Mouse (Mus musculus): ENCODE data around the gene Mvp. TPM values are rescaled to one million over a fixed set of nuclear protein-coding genes. Genes with fewer than 3 reads are reported as not detected.

Gene Mvp
- polyA plus RNA-seq, 2 experiments: 7.9 TPM

DNA sequence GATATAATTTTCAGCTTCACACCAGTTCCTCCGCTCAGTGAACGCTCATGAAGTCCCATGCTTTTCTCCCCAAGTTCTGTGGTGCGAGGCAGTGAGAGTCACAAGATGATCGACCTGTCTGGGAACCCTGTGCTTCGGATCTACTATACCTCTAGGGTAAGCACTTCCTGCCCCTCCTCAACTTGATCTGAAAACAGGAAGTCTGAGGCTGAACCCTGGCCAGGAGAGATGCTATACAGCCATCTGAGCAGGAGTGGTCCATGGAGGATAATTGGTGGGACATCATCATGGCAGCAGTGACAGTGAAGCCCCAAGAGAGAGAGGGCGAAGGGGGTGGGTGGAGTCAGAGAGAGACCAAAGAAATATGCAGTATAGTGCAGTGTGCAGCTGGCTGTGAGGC is 35.6 kb downstream of the Mvp start:
- no peak for TF ChIP-seq POLR2A (IDR thresholded peaks at IDR 0.05; ENCODE audit: borderline replicate concordance, extremely low read depth, insufficient read depth, insufficient read length)
- WGBS: 90% methylated on average over 6 of the region's 6 CpGs
- no peak overlapping the region for H3K4me2 ChIP-seq (replicated peaks; ENCODE audit: low read depth, low read length, severe bottlenecking)

GRCm38 (mm10) chr7:126976878-126977459 is 37.5 kb downstream of the Mvp start:
- H3K4me2 ChIP-seq (replicated peaks; ENCODE audit: low read depth, low read length, severe bottlenecking): peak overlapping the region; percentile 80
- no peak for TF ChIP-seq POLR2A (IDR thresholded peaks at IDR 0.05; ENCODE audit: borderline replicate concordance, extremely low read depth, insufficient read depth, insufficient read length)
- no peak for DNase-seq (ENCODE audit: low spot score)
- peaks cover 33% of the 10 kb centered on the region for H3K36me3 ChIP-seq (ENCODE audit: control insufficient read depth, insufficient read depth, low read length)
- H3K4me1 ChIP-seq (ENCODE audit: control insufficient read depth, insufficient read depth, low read length): peaks cover 7% of the 10 kb centered on the region; the same call in 1 of the 2 replicates
- H3K9ac ChIP-seq (ENCODE audit: low read depth, low read length, severe bottlenecking): peak overlapping the region; percentile 96
- no peaks in the 10 kb centered on the region for H3K27me3 ChIP-seq (ENCODE audit: control insufficient read depth, insufficient read depth, low read length)
- peak overlapping the region; percentile 94; the same call in 1 of the 2 replicates for H3K27ac ChIP-seq (replicated peaks; ENCODE audit: low read depth, low read length)
- no peak for ATAC-seq (ENCODE audit: low FRiP score, low read depth)
- peak overlapping the region; percentile 97 for H3K4me3 ChIP-seq (replicated peaks; ENCODE audit: low read length)
- no peaks in the 10 kb centered on the region for H3K9me3 ChIP-seq (ENCODE audit: control insufficient read depth, low read length)
- 27% methylated on average over 14 of the region's 14 CpGs for WGBS

More for the DNA sequence above, 35.6 kb downstream of the Mvp start:
- DNase-seq (ENCODE audit: low spot score) (no peak), ATAC-seq (ENCODE audit: low FRiP score, low read depth) (no peak)
- Histone ChIP-seq H3K4me1 (ENCODE audit: control insufficient read depth, insufficient read depth, low read length) (peaks cover 7% of the 10 kb centered on the region; the same call in 1 of the 2 replicates), H3K9me3 (ENCODE audit: control insufficient read depth, low read length) (no peaks in the 10 kb centered on the region), H3K36me3 (ENCODE audit: control insufficient read depth, insufficient read depth, low read length) (peaks cover 33% of the 10 kb centered on the region), H3K27ac (replicated peaks; ENCODE audit: low read depth, low read length) (no peak overlapping the region), H3K4me3 (replicated peaks; ENCODE audit: low read length) (no peak overlapping the region), H3K9ac (ENCODE audit: low read depth, low read length, severe bottlenecking) (no peak overlapping the region), H3K27me3 (ENCODE audit: control insufficient read depth, insufficient read depth, low read length) (no peaks in the 10 kb centered on the region)

GRCm38 (mm10) chr7:126975950-126976866 is 38.2 kb downstream of the Mvp start, which contains the start of gene Cdiptos:
Gene Cdiptos, minus strand, starts transcription at chr7:126976098.
- peak; percentile 97 for ATAC-seq (ENCODE audit: low FRiP score, low read depth)
- peak within 1 kb of the TSS; percentile 96 for H3K9ac ChIP-seq (ENCODE audit: low read depth, low read length, severe bottlenecking)
- no peaks in the 10 kb centered on the region for H3K27me3 ChIP-seq (ENCODE audit: control insufficient read depth, insufficient read depth, low read length)
- peak within 1 kb of the TSS; percentile 94 for H3K27ac ChIP-seq (replicated peaks; ENCODE audit: low read depth, low read length)
- peak; percentile 96 for DNase-seq (ENCODE audit: low spot score)
- H3K4me1 ChIP-seq (ENCODE audit: control insufficient read depth, insufficient read depth, low read length): peaks cover 7% of the 10 kb centered on the region; the same call in 1 of the 2 replicates
- H3K4me3 ChIP-seq (replicated peaks; ENCODE audit: low read length): peak within 1 kb of the TSS; percentile 97
- H3K36me3 ChIP-seq (ENCODE audit: control insufficient read depth, insufficient read depth, low read length): peaks cover 31% of the 10 kb centered on the region
- peak within 1 kb of the TSS; percentile 80 for H3K4me2 ChIP-seq (replicated peaks; ENCODE audit: low read depth, low read length, severe bottlenecking)
- WGBS: under 1% methylated on average over 55 of the region's 55 CpGs
- no peak for TF ChIP-seq POLR2A (IDR thresholded peaks at IDR 0.05; ENCODE audit: borderline replicate concordance, extremely low read depth, insufficient read depth, insufficient read length)
- no peaks in the 10 kb centered on the region for H3K9me3 ChIP-seq (ENCODE audit: control insufficient read depth, low read length)

- H3K9me3 ChIP-seq (ENCODE audit: control insufficient read depth, low read length): no peaks in the 10 kb centered on the region
- H3K36me3 ChIP-seq (ENCODE audit: control insufficient read depth, insufficient read depth, low read length): peaks cover 27% of the 10 kb centered on the region
- peaks cover 7% of the 10 kb centered on the region; the same call in 1 of the 2 replicates for H3K4me1 ChIP-seq (ENCODE audit: control insufficient read depth, insufficient read depth, low read length)
- H3K27ac ChIP-seq (replicated peaks; ENCODE audit: low read depth, low read length): peak within 1 kb of the TSS; percentile 94
- ATAC-seq (ENCODE audit: low FRiP score, low read depth) (no peak), DNase-seq (ENCODE audit: low spot score) (no peak)
- WGBS: 0% methylated on average over 1 of the region's 1 CpGs
- peak within 1 kb of the TSS; percentile 96 for H3K9ac ChIP-seq (ENCODE audit: low read depth, low read length, severe bottlenecking)
- H3K27me3 ChIP-seq (ENCODE audit: control insufficient read depth, insufficient read depth, low read length): no peaks in the 10 kb centered on the region
- peak within 1 kb of the TSS; percentile 80 for H3K4me2 ChIP-seq (replicated peaks; ENCODE audit: low read depth, low read length, severe bottlenecking)
- peak within 1 kb of the TSS; percentile 97 for H3K4me3 ChIP-seq (replicated peaks; ENCODE audit: low read length)
- TF ChIP-seq POLR2A (IDR thresholded peaks at IDR 0.05; ENCODE audit: borderline replicate concordance, extremely low read depth, insufficient read depth, insufficient read length): no peak
Observed at GRCm38 (mm10) chr7:126975893-126975949, 38.7 kb downstream of the Mvp start, which contains the start of gene Cdipt. Gene Cdipt, plus strand, starts transcription at chr7:126975914.

DNA sequence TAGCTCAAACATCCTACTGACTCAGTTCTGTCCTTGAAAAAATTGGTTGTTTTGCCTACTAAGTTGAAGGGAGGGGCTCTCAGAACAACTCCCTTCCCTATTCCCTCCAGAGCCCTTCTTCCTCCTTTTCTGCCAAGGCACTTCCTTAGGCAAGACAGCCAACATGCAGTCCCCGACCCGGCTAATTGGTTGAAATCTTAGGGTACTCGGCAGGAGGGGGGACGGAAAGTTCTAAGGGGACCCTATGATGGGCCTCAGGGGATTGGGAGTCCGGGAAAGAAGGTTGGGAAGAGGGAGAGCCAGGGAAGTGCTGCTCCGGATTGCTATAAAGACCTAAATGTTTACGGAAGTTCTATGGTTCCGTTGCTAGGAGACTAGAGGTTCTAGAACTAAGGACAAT is 38.9 kb downstream of the Mvp start:
- Histone ChIP-seq H3K27ac (replicated peaks; ENCODE audit: low read depth, low read length) (peak overlapping the region; percentile 22; the same call in 1 of the 2 replicates), H3K4me1 (ENCODE audit: control insufficient read depth, insufficient read depth, low read length) (peaks cover 7% of the 10 kb centered on the region; the same call in 1 of the 2 replicates), H3K9ac (ENCODE audit: low read depth, low read length, severe bottlenecking) (0 out of 2 replicates have a peak overlapping the region, but pooled peaks have one; percentile 38), H3K9me3 (ENCODE audit: control insufficient read depth, low read length) (no peaks in the 10 kb centered on the region), H3K27me3 (ENCODE audit: control insufficient read depth, insufficient read depth, low read length) (no peaks in the 10 kb centered on the region), H3K36me3 (ENCODE audit: control insufficient read depth, insufficient read depth, low read length) (peaks cover 25% of the 10 kb centered on the region), H3K4me3 (replicated peaks; ENCODE audit: low read length) (peak overlapping the region; percentile 97), H3K4me2 (replicated peaks; ENCODE audit: low read depth, low read length, severe bottlenecking) (peak overlapping the region; percentile 80)
- no peak for TF ChIP-seq POLR2A (IDR thresholded peaks at IDR 0.05; ENCODE audit: borderline replicate concordance, extremely low read depth, insufficient read depth, insufficient read length)
- ATAC-seq (ENCODE audit: low FRiP score, low read depth) (no peak), DNase-seq (ENCODE audit: low spot score) (no peak)
- WGBS: 12% methylated on average over 8 of the region's 8 CpGs

Measured in limb, embryonic 14.5 days (tissue).